Mouse (Mus musculus) heart, adult 8-10 months (tissue): ENCODE data around the gene Glis1. TPM values are rescaled to one million over a fixed set of nuclear protein-coding genes. Genes with fewer than 3 reads are reported as not detected.

Experiments
- DNase-seq: peaks from one replicate; pipeline ENCODE4 v3.0.0; 2022; ENCODE audit warnings: low spot score
- total RNA-seq, 4 experiments: library from RNA; stranded (reverse); gene quantifications; 2 replicates each; pipeline ENCODE4 v1.2.4; 2022

The Glis1 gene
- total RNA-seq, 4 experiments from 2014 or later, result 0.19 to 0.28 TPM; not detected in 2

GRCm38 (mm10) chr4:107623916-107624315 is 189.5 kb downstream of the Glis1 start:
- peak; percentile 13 for DNase-seq

GRCm38 (mm10) chr4:107624951-107625350 is 190.6 kb downstream of the Glis1 start:
- DNase-seq, result no peak

DNA sequence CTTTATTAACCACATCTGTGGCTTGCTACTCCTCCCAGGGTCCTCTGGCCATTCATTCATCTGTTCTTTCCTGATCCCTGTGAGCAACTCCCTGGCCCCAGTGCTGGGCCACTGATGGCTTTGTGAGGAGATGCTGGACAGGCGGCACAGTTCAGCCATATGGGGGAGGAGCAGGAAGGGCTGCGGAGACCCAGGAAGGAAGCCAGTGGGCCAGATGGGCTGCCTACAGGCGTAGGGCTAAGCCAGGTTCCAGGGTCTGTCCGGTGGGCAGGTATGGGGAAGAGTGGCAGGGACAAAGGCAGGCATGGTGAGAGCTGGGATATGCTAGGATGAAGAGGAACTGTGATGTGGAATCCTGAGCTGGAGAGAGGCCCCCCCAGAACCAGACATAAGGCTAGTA is 193.8 kb downstream of the Glis1 start:
- no peak for DNase-seq

DNA sequence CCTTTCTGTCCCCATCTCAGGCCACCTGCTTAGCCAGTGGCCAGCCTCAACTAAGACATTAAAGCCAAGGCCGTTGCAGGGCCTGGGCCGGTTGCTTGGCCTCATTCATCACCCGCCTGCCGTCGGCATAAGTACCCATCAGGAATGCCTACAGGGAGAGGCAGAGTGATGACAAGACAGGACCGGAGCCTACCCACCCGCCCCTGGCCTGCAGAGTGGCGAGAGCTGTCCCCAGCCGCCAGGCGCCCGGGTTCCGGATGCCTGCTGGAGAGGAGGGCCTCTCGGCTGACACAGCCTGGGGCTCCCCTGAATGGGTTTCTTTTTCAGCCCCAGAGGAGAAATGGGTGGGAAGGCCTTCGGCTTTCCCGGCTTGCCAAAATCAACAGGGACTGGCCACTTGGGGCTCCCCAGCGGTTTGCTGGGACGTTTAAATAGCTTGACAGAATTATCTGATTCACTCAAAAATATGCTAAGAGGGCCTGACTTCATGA is 194.6 kb downstream of the Glis1 start:
- no peak for DNase-seq

GRCm38 (mm10) chr4:107634631-107635030 is 200.2 kb downstream of the Glis1 start:
- no peak for DNase-seq

GRCm38 (mm10) chr4:107636099-107636498 is 201.7 kb downstream of the Glis1 start:
- DNase-seq, result no peak

DNA sequence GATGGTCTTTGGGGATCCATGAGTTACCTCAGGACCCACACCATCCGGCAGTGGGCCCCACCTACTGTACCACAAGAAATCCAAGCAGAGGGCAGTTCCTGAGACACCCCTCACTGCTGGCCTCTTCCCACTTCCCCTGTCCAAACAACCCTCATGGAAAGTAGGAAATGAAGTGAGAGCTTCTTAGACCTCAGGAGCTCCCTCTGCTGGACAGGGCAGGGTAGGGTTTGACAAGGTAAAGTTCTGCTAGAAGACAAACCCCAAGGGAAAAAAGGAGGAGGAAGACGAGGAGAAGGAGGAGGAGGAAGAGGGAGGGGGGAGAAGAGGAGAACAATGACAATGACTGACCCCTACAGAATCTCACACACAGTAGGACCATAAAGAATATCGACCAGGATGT is 203.3 kb downstream of the Glis1 start:
- no peak for DNase-seq

- no peak for DNase-seq
These were observed 203.9 kb downstream of the Glis1 start for GRCm38 (mm10) chr4:107638303-107638702.

DNA sequence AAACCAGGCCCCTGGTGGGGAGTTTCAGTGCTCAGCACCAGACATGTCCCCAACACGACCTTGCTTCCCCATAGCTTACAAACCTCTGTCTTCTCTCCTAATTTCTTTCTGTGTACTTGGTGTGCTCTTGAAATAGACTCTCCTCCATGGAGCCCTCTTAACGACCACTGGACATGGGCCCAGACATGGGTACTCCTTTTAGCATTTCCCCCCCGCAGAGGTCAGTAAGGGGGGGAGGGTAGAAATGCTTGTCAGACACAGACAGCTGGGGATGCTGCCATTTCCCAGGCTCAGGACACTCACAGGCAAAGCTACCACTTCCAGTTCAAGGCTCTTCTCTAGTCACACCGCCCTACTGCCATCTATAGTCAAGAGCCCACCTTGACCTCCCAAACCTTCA is 207.2 kb downstream of the Glis1 start:
- DNase-seq, result no peak

DNA sequence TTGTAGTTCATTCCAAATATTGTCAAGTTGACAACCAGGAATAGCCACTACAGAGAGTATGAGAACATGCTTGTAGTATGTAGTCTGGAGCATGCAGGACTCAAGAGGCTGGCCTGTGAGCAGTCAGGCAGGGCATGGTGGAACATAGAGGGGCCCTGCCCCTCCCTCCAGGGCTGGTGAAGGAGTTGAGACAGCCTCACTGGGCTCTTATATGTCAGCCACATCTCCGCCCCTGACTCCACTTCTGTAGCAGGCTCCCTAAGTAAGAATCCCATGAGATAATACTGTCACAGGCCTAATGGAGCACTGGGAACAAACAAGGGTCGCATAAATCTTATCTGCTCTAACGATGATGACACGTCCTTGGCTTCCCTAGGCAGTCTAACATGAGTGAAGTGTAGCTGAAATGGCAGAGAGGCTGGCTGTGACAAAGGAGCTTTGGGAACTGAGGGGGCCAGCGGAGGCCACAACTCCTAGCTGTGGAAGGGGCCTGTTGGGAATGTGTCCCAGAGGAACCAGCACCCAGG is 214.6 kb downstream of the Glis1 start:
- DNase-seq, result no peak

- no peak for DNase-seq
These were observed 216.7 kb downstream of the Glis1 start for GRCm38 (mm10) chr4:107651021-107651496.

- peak; percentile 38 for DNase-seq
These were observed 218.3 kb downstream of the Glis1 start for GRCm38 (mm10) chr4:107652598-107653279.

DNA sequence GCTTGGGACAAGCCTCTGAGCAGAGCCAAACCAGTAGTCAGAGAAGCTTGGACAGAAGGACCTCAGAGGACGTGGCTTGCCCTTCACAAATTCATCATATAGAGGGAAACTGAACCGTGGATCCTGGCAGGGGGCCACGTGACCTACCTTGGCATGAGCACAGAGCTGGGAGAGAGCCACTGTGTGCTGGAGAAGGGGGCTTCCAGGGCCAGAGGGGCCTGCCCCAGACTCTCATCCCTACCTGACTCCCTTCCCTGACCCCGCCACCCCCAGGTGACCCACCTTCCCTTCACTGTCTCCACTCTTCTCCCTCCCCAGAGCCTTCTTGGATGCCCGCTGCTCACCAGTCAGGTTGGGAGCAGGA is 218.9 kb downstream of the Glis1 start:
- no peak for DNase-seq

DNA sequence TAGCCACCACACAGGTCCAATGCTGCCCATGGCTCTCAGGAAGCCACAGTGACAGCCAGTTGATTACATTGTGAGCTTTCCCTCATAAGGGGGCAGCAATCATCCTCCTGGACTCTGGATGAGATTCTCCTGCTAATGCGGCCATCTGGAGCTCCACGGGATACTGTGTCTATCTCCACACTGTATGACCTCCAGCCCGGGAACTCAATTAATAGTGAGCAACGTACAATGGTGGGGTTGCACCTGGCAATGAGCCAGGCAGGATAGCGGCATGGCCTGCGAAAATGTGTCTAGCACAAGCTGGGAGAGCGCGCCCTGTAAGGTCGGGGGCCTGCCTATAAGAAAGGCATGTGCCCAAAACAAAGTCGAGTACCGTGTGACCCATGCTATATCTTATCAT is 226.3 kb downstream of the Glis1 start:
- no peak for DNase-seq

DNA sequence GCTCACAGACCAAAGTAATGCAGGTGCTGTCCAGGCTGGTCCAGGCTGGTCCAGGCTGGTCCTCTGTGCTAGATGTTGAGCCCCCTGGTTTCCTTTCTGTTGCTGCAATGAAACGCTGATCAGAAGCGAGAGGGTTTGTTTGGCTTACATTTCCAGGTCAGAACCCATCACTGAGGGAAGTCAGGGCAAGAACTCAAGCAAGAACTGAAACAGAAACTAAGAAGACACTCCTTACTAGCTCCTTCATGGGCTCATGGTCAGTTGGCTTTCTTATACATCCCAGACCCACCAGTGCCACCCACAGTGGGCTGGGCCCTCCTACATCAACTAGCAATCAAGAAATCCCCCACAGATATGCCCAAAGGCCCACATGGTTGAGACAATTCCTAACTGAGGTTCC is 234.1 kb downstream of the Glis1 start:
- DNase-seq, result no peak

DNA sequence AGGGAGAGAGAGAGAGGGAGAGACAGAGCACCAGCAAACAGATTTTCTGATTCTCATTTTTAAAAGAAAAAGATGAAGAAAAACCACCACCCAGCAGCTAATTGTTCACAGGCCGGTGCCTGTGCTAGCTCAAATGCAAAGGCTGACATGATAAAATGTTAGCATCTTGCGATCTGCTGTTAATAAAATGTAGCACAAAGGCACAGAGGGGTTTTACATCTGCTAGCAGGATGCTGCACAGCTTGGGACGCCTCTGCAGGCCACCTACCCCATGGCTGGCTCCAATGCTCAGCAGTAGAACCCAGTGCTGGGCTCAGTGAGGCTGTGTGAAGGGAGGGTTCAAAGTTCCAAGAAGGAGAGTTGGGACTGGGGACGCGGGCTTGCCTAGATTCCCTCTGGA is 236.3 kb downstream of the Glis1 start:
- DNase-seq, result no peak

GRCm38 (mm10) chr4:107673638-107674321 is 239.4 kb downstream of the Glis1 start:
- DNase-seq, result peak; percentile 36

DNA sequence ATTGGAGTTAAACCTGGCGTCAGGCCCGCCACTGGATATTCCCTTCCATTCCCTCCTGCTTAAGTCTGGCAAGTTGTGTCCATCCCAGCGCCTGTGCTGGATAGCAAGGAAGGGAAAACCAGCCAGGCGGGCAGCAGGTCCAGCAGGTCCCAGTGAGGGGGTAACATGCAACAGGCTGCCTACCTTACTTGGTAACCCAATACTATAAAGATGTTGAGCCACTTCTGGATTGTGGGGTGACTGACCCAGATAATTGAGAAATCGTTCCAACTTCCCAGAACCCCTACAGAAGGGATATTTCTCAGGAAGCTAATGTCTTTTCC is 239.9 kb downstream of the Glis1 start:
- DNase-seq, result no peak

DNA sequence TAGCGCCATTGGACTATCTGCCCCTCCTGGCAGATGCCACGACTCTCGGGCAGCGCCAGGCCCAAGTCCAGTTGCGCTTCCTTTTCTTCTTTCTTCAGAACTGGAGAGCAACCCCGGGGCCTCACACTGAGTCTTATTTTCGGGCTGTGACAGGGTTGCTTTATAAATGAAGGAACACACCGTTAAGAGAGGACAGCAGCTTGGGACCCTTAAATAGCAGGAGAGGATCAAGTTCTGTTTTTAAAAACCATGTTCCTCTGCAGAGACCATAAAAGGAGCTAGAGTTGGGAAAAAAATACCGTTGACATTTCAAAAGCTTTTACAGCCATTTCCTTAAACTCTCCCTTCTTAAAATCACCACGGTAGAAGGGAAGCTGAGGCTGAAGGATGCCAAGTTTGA is 241.3 kb downstream of the Glis1 start:
- no peak for DNase-seq

DNA sequence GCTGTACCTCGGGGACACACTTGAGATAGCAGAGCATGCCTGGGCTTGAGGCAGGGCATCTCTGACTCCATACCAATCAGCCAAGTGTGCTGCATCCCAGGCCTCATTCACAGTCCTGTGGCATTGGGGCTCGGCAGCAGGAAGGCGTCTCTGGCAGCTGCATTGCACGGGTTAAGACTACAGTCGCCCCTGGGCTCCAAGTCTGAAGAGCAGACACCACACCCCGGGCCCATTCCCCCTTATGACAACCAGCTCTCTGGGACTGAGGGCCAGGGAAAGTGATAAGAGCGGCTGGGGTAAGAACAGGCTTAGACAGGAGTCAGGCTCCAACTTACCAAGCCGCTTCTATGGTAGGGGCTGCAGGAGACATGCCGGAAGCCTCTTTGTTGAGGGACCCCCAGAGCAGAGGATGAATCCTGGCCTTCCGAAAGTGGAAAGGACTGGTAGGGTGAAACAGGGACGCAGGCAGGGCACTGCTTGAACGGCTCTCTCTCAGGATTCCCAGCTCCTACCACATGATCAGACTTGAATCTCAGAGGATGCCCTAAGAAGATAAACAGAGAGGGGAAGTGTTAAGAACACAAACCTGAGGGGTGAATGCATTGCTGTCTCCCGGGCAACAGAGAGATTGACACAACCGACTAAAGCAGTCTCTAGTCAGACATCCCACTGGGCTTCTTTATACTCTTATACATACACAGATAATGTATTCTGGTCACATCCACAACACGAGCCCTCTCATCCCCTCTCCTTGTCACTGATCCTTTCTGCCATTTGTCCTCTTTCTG is 246.1 kb downstream of the Glis1 start:
- no peak for DNase-seq

- no peak for DNase-seq
These were observed 246.9 kb downstream of the Glis1 start for GRCm38 (mm10) chr4:107681099-107681849.
